Mouse (Mus musculus) CH12.LX (cell line): ENCODE data around the gene Mael. TPM values are rescaled to one million over a fixed set of nuclear protein-coding genes. Genes with fewer than 3 reads are reported as not detected.

ENCODE experiments used
- DNase-seq: peaks from one replicate; pipeline ENCODE4 v3.0.0-alpha.2; 2013; ENCODE audit errors: extremely low read depth
- H3K27ac ChIP-seq: 2 replicates; pipeline ENCODE4 v1.5.1; 2012; ENCODE audit warnings: low read depth, mild to moderate bottlenecking, control low read depth, moderate library complexity; ENCODE audit not compliant: insufficient read depth
- H3K27me3 ChIP-seq: replicated peaks from 2 replicates; pipeline ENCODE3; 2012; ENCODE audit warnings: inconsistent platforms
- H3K36me3 ChIP-seq, 2 experiments: replicated peaks in 1 of 2; 2 replicates each; pipeline versions ENCODE3 to v1.6.1; 2012; ENCODE audit warnings: inconsistent platforms in 1 of 2, low read length in 1 of 2, mild to moderate bottlenecking in 1 of 2, mixed read lengths in 1 of 2, moderate library complexity in 1 of 2; ENCODE audit not compliant: control insufficient read depth in 1 of 2, insufficient read depth in 1 of 2
- H3K4me1 ChIP-seq, 2 experiments: 2 replicates each; pipeline ENCODE4 v1.6.1; 2012; ENCODE audit warnings: inconsistent platforms in 1 of 2, moderate library complexity in 1 of 2; ENCODE audit not compliant: insufficient read depth in 2 of 2, control insufficient read depth in 1 of 2
- H3K4me2 ChIP-seq: 2 replicates; pipeline ENCODE4 v1.6.1; 2012; ENCODE audit warnings: low read depth, mild to moderate bottlenecking, control low read depth; ENCODE audit not compliant: poor library complexity, insufficient read depth, severe bottlenecking
- H3K4me3 ChIP-seq, 3 experiments: fragments of 150-350 bp in 1 of 3; sonication (generic) in 1 of 3; replicated peaks in 1 of 3; 2 replicates each; pipeline versions ENCODE3 to v1.5.1; 2011 to 2012; ENCODE audit warnings: low read depth in 2 of 3, low read length in 2 of 3, mild to moderate bottlenecking in 2 of 3, moderate library complexity in 2 of 3, control low read depth in 1 of 3, improper control_type of control experiment in 1 of 3, inconsistent platforms in 1 of 3, mixed read lengths in 1 of 3; ENCODE audit not compliant: poor library complexity in 1 of 3
- H3K79me2 ChIP-seq: replicated peaks from 2 replicates; pipeline ENCODE4 v1.6.1; 2012; ENCODE audit warnings: mild to moderate bottlenecking, moderate library complexity; ENCODE audit not compliant: control insufficient read depth, poor library complexity, insufficient read depth, severe bottlenecking; ENCODE audit errors: extremely low read depth
- H3K9ac ChIP-seq: 2 replicates; pipeline ENCODE4 v1.6.1; 2012; ENCODE audit warnings: low read depth, mild to moderate bottlenecking, control low read depth, moderate library complexity; ENCODE audit not compliant: insufficient read depth
- H3K9me3 ChIP-seq: replicated peaks from 2 replicates; pipeline ENCODE3; 2012; ENCODE audit warnings: low read length, inconsistent platforms, mixed read lengths
- BHLHE40 ChIP-seq: IDR thresholded peaks from 2 replicates; pipeline ENCODE4 v1.6.1; 2011; ENCODE audit warnings: mild to moderate bottlenecking, low read depth, low read length, improper control_type of control experiment
- CHD1 ChIP-seq: IDR thresholded peaks from 2 replicates; pipeline ENCODE4 v1.6.1; 2012; ENCODE audit warnings: low read depth, low read length, improper control_type of control experiment, inconsistent platforms
- CHD2 ChIP-seq: IDR thresholded peaks from 2 replicates; pipeline ENCODE4 v1.6.1; 2011; ENCODE audit warnings: low read length, improper control_type of control experiment
- CTCF ChIP-seq, 2 experiments: IDR thresholded peaks in 1 of 2; conservative IDR thresholded peaks in 1 of 2; 2 replicates each; pipeline ENCODE4 v1.5.1; 2011 to 2012; ENCODE audit warnings: low read depth in 2 of 2, low read length in 2 of 2, improper control_type of control experiment in 1 of 2, inconsistent platforms in 1 of 2, mild to moderate bottlenecking in 1 of 2, moderate library complexity in 1 of 2
- EP300 ChIP-seq: IDR thresholded peaks from 2 replicates; pipeline ENCODE4 v1.6.1; 2011; ENCODE audit warnings: low read length, improper control_type of control experiment
- ETS1 ChIP-seq: conservative IDR thresholded peaks from 2 replicates; pipeline ENCODE4 v1.6.1; 2012; ENCODE audit warnings: low read depth, mild to moderate bottlenecking, inconsistent platforms, low read length, improper control_type of control experiment, moderate library complexity
- GABPA ChIP-seq: IDR thresholded peaks from 2 replicates; pipeline ENCODE4 v1.6.1; 2012; ENCODE audit warnings: low read depth, low read length, improper control_type of control experiment, inconsistent platforms; ENCODE audit not compliant: insufficient replicate concordance
- HCFC1 ChIP-seq: IDR thresholded peaks from 2 replicates; pipeline ENCODE4 v1.6.1; 2012; ENCODE audit warnings: low read depth, mild to moderate bottlenecking, inconsistent platforms, low read length, improper control_type of control experiment
- IRF4 ChIP-seq: IDR thresholded peaks from 2 replicates; pipeline ENCODE4 v1.6.1; 2014; ENCODE audit warnings: low read depth, mild to moderate bottlenecking, inconsistent platforms, low read length, improper control_type of control experiment
- MAFK ChIP-seq: IDR thresholded peaks from 2 replicates; pipeline ENCODE4 v1.6.1; 2011; ENCODE audit warnings: low read length, improper control_type of control experiment; ENCODE audit not compliant: insufficient replicate concordance
- MAX ChIP-seq: IDR thresholded peaks from 2 replicates; pipeline ENCODE4 v1.6.1; 2011; ENCODE audit warnings: low read length, improper control_type of control experiment
- MEF2A ChIP-seq: IDR thresholded peaks from 2 replicates; pipeline ENCODE4 v1.6.1; 2014; ENCODE audit warnings: low read depth, mild to moderate bottlenecking, inconsistent platforms, low read length, improper control_type of control experiment, borderline replicate concordance
- MYC ChIP-seq: IDR thresholded peaks from 2 replicates; pipeline ENCODE4 v1.6.1; 2011; ENCODE audit warnings: low read depth, mild to moderate bottlenecking, improper control_type of control experiment, low read length
- NRF1 ChIP-seq: IDR thresholded peaks from 2 replicates; pipeline ENCODE4 v1.6.1; 2014; ENCODE audit warnings: low read depth, mild to moderate bottlenecking, inconsistent platforms, low read length, improper control_type of control experiment, moderate library complexity
- PAX5 ChIP-seq: IDR thresholded peaks from 2 replicates; pipeline ENCODE4 v1.6.1; 2012; ENCODE audit warnings: low read length, inconsistent platforms, mixed read lengths
- POLR2A ChIP-seq: IDR thresholded peaks from 2 replicates; pipeline ENCODE4 v1.6.1; 2011; ENCODE audit warnings: low read depth, mild to moderate bottlenecking, improper control_type of control experiment, low read length
- POLR2AphosphoS2 ChIP-seq: IDR thresholded peaks from 2 replicates; pipeline ENCODE4 v1.6.1; 2011; ENCODE audit warnings: low read depth, low read length, improper control_type of control experiment
- RAD21 ChIP-seq: IDR thresholded peaks from 2 replicates; pipeline ENCODE4 v1.6.1; 2011; ENCODE audit warnings: low read depth, mild to moderate bottlenecking, low read length, improper control_type of control experiment, moderate library complexity
- SIN3A ChIP-seq: IDR thresholded peaks from 2 replicates; pipeline ENCODE4 v1.6.1; 2012; ENCODE audit warnings: low read length, improper control_type of control experiment, inconsistent platforms
- SMC3 ChIP-seq: IDR thresholded peaks from 2 replicates; pipeline ENCODE4 v1.6.1; 2011; ENCODE audit warnings: low read depth, low read length, improper control_type of control experiment
- TBP ChIP-seq: conservative IDR thresholded peaks from 2 replicates; pipeline ENCODE4 v1.6.1; 2011; ENCODE audit warnings: low read depth, low read length, improper control_type of control experiment
- UBTF ChIP-seq: IDR thresholded peaks from 2 replicates; pipeline ENCODE4 v1.6.1; 2012; ENCODE audit warnings: low read depth, mild to moderate bottlenecking, inconsistent platforms, low read length, improper control_type of control experiment, moderate library complexity
- ZC3H11A ChIP-seq: IDR thresholded peaks from 2 replicates; pipeline ENCODE4 v1.6.1; 2012; ENCODE audit warnings: low read depth, mild to moderate bottlenecking, inconsistent platforms, low read length, improper control_type of control experiment
- ZKSCAN1 ChIP-seq: IDR thresholded peaks from 2 replicates; pipeline ENCODE4 v1.6.1; 2012; ENCODE audit warnings: low read depth, inconsistent platforms, low read length, improper control_type of control experiment, borderline replicate concordance
- ZMIZ1 ChIP-seq: IDR thresholded peaks from 2 replicates; pipeline ENCODE4 v1.6.1; 2012; ENCODE audit warnings: low read depth, mild to moderate bottlenecking, inconsistent platforms, low read length, improper control_type of control experiment
- ZNF384 ChIP-seq: IDR thresholded peaks from 2 replicates; pipeline ENCODE4 v1.6.1; 2012; ENCODE audit warnings: low read depth, low read length, improper control_type of control experiment, inconsistent platforms
- dilution Hi-C: fragments of 300-500 bp; cut with MboI; formaldehyde crosslinking; loops from 2 replicates; pipeline ENCODE4 v1.14.3; 2020; ENCODE audit warnings: low sequenced_read_pairs; ENCODE audit not compliant: extremely low pct_unique_long_range_greater_than_20kb, extremely low pct_ligation_motif_present
- in situ Hi-C: fragments of 300-500 bp; cut with MboI; formaldehyde crosslinking; loops from 3 replicates; pipeline ENCODE4 v1.14.3; 2019; ENCODE audit warnings: low sequenced_read_pairs, low pct_ligation_motif_present, low pct_unique_long_range_greater_than_20kb, mixed read lengths
- polyA plus RNA-seq: library from polyadenylated mRNA; unstranded; fragments of >175 nt; gene quantifications from 2 replicates; pipeline ENCODE4 v1.2.1, GENCODE M21; 2012; ENCODE audit warnings: low read depth; ENCODE audit not compliant: insufficient read length
- total RNA-seq, 2 experiments: library from RNA; depleted of rRNA; stranded (reverse); fragments of 300-350 nt in 1 of 2; fragments of >200 nt in 1 of 2; gene quantifications; 2 replicates each; pipeline ENCODE4 v1.2.3; 2012 to 2014

Gene Mael
- total and polyA plus RNA-seq, 3 experiments: not detected

DNA sequence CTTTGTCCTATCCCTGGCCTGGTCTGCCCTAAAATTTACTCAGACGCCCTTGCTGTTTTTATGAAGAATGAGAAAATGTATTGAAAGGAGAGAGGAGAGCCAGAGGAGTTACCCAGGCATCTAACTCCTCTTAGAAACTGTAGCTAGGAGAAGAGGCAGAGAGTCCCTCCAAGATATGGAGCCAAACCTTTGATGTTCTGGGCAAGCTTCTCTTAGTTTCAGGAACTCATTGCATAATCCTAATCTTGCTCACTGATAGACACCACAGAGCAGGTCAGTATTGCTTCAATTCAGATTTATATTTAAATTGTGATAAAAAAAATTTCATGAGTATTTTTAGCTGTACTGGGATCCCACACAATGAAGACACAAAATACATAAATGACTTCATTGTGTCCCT is 42.7 kb upstream of the Mael start:
- in situ Hi-C loops (no loop called here), dilution Hi-C loops (no loop called here)
- no peak for DNase-seq
- TF ChIP-seq ETS1: no peak
- no peak for TF ChIP-seq POLR2A
- no peak for TF ChIP-seq POLR2AphosphoS2
- no peak for TF ChIP-seq ZMIZ1
- TF ChIP-seq SIN3A: no peak
- no peak for TF ChIP-seq ZKSCAN1
- no peak for TF ChIP-seq TBP
- no peak for TF ChIP-seq HCFC1
- TF ChIP-seq UBTF: no peak
- TF ChIP-seq CHD1: no peak
- TF ChIP-seq ZC3H11A: no peak
- no peak for TF ChIP-seq IRF4
- no peak for TF ChIP-seq MEF2A
- TF ChIP-seq PAX5: no peak
- Histone ChIP-seq H3K4me2 (no peak overlapping the region), H3K4me3 (no peak overlapping the region), H3K4me1 (no peaks in the 10 kb centered on the region), H3K27ac (no peak overlapping the region), H3K36me3 (no peaks in the 10 kb centered on the region), H3K27me3 (peaks cover 27% of the 10 kb centered on the region), H3K79me2 (no peaks in the 10 kb centered on the region), H3K9me3 (no peaks in the 10 kb centered on the region), H3K9ac (no peak overlapping the region)

DNA sequence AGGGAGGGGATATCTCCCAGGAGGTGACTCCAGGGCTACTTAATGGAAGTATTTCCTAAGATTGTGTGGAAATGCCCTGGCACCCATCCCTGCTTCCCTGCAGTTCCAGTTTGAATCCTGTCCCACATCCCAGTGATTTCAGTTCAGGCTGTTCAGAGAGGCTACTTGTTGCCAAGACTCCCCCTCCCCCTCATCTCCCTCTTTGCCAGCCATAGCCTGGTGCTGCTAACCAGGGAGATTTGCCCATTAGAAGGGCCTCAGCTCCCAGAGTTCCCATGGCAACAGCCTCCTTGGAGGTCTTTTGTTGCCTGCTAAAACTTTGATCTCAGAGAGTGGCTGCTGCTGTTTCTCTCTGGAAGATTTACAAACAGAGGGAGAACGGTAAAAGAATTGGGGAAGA is 42.0 kb upstream of the Mael start:
- dilution Hi-C loops: no loop called here
- H3K9ac ChIP-seq: no peak overlapping the region
- no peaks in the 10 kb centered on the region for H3K79me2 ChIP-seq
- no peak overlapping the region for H3K4me3 ChIP-seq
- in situ Hi-C loops: no loop called here
- TF ChIP-seq IRF4: no peak
- no peak for TF ChIP-seq MYC
- no peak for TF ChIP-seq GABPA
- no peak for TF ChIP-seq ZNF384
- no peak for TF ChIP-seq ETS1
- TF ChIP-seq MAFK: no peak
- no peak for TF ChIP-seq EP300
- no peak for TF ChIP-seq CTCF (conservative IDR thresholded peaks at IDR 0.05 in 1 of 2, IDR thresholded peaks at IDR 0.05 in 1 of 2; ENCODE audit: low read depth in 2 of 2, low read length in 2 of 2)
- TF ChIP-seq BHLHE40: no peak
- TF ChIP-seq RAD21: no peak
- TF ChIP-seq NRF1: no peak
- TF ChIP-seq MAX: no peak
- no peak for TF ChIP-seq CHD2
- TF ChIP-seq SMC3: no peak
- TF ChIP-seq HCFC1: no peak
- H3K36me3 ChIP-seq: no peaks in the 10 kb centered on the region
- H3K4me1 ChIP-seq: no peaks in the 10 kb centered on the region
- no peak for DNase-seq
- H3K9me3 ChIP-seq: no peaks in the 10 kb centered on the region
- peaks cover 27% of the 10 kb centered on the region for H3K27me3 ChIP-seq
- H3K27ac ChIP-seq: no peak overlapping the region
- H3K4me2 ChIP-seq: no peak overlapping the region
